Mouse (Mus musculus): ENCODE measurements around the gene Fgf7.
A peak's percentile ranks its signal among the peaks of the same experiment; 100 is the strongest.

The Fgf7 gene

GRCm38 (mm10) chr2:126034379-126035005, at the start of gene Fgf7:
Gene Fgf7, plus strand, starts transcription at chr2:126034658.
- no peak for DNase-seq (ENCODE audit: low read depth, low spot score)

- no peak for DNase-seq (ENCODE audit: low read depth, low spot score)
These were observed 32.2 kb upstream of the Fgf7 start for GRCm38 (mm10) chr2:126002291-126002690.

- peak; percentile 58 for DNase-seq (ENCODE audit: low read depth, low spot score)
These were observed 28.4 kb upstream of the Fgf7 start for GRCm38 (mm10) chr2:126006088-126006487.

- no peak for DNase-seq (ENCODE audit: low read depth, low spot score)
These were observed 27.7 kb upstream of the Fgf7 start for GRCm38 (mm10) chr2:126006742-126007141.

DNA sequence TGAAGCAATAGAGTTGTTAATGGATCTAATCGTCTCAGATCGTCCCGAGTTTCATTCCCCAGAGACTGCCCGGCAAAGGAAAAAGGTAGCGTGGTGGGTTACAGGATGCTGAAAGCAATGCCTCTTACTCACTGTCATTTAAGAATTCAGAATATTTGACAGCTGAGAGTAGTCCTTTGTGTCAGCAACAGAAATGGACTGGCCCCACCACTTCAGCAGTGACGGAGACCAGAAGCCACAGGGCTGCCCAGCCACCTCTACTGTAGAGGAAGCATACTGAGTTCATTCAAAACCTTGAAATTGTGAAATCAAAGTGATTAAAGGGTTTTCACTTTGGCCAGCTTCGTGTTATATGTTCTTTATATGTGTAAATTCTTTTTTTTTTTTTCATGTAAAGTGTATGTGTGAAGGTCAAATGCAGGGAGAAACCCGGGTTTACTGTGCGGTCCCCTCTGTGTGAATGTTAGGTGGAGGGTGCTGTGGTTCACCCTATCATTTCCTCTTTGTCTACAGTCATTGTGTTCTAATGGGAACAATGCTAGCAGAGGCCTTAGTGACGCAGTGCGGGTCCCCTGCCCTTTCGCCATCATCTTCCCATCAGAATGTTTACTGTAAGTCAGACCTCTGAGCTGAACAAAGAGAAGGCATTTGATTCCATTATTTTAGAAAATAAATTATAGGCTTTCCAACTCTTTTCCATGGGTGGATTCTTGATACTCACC, 19.3 kb upstream of the Fgf7 start:
- DNase-seq (ENCODE audit: low read depth, low spot score): no peak

DNA sequence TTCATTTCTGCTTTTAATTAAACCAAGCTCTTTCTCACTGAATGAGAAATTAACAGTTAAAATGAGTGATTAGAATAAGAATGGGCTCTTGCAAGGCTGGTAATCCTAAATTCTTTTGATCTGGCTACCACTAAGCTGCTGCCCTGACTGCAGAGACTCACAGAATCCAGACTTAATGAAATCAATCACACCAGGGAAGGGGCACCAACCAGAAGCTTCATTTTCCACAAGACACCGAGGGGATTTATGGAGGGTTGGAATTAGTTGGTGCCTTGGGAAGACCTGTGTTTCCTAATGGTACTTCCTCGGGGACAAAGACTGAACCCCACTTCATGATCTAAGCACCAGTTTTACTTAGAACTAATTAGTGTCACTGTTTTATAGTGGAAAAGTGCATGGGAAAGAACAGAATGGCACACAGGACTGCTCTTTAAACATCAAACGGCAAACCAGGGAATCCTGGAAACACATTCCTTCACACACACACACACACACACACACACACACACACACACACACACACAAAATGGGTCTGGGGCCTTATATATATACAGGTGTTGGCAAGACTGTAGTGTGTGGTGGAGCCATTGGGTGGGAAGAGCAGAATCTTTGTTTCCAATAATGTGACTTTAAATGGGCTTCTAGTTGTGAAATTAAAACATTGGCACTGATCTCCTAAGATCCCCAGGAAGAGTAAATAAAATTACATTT, 18.5 kb upstream of the Fgf7 start:
- no peak for DNase-seq (ENCODE audit: low read depth, low spot score)

- DNase-seq (ENCODE audit: low read depth, low spot score): no peak
These were observed 3.1 kb upstream of the Fgf7 start for GRCm38 (mm10) chr2:126031186-126031900.

GRCm38 (mm10) chr2:126033114-126033972, 1.1 kb upstream of the Fgf7 start:
- DNase-seq (ENCODE audit: low read depth, low spot score): peak; percentile 9

DNA sequence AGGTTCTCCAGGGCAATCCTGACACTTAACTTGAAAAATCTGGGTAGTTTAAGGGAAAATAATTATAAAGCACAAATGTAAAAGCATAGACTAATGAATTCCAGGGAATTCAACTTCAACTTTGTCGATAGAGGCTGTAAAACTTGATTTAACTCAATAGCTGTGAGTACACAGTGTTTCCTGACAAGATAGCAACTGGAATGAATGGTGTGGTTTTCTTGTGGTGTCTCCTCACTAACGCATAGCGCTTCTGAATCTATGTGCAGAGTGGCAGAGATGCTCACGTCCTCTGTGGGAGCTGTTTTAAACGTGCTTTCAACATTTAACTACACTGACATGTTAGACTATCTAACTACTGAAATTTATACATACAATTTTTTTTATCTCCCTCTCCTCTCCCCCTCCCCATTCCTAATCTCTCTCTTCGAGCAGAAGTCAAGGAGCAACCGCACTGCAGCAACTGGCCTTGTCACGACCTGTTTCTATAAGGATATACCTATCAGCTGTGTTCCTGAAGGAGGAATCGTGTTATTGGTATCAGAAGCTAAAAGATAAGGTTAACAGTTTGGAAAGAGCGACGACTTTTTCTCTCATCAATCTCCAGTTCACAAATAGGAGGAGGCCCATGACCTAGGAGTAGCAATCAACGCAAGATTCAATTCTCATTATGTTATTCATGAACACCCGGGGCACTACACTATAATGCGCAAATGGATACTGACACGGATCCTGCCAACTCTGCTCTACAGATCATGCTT, 734 bp downstream of the Fgf7 start:
- DNase-seq (ENCODE audit: low read depth, low spot score): no peak

GRCm38 (mm10) chr2:126036121-126036520, 1.7 kb downstream of the Fgf7 start:
- DNase-seq (ENCODE audit: low read depth, low spot score): no peak

GRCm38 (mm10) chr2:126038221-126039000, 4.0 kb downstream of the Fgf7 start:
- DNase-seq (ENCODE audit: low read depth, low spot score): no peak

DNA sequence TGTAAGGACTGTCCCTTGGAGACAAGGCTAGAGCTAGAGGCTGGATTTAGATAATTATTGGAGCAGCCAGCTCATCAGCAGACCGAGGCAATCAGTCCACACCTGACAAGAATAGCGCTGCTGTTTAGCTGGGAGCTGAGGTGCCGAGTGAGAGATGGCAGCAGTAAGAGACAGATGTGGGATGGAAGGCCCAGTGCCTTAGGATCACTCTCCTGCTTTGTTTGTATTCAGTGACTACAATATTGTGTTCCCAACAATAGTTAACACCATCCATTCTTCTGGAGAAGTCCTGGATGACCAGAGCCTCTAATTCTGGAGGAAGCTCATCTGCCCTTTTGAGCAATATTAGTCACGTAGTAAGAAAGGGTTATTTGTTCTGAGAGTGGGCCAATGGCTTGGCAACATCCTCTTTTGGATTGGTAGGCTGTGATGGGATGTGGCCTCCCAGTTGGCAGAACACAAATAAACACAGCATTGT, 5.0 kb downstream of the Fgf7 start:
- no peak for DNase-seq (ENCODE audit: low read depth, low spot score)

- no peak for DNase-seq (ENCODE audit: low read depth, low spot score)
These were observed 6.2 kb downstream of the Fgf7 start for GRCm38 (mm10) chr2:126040651-126041050.

DNA sequence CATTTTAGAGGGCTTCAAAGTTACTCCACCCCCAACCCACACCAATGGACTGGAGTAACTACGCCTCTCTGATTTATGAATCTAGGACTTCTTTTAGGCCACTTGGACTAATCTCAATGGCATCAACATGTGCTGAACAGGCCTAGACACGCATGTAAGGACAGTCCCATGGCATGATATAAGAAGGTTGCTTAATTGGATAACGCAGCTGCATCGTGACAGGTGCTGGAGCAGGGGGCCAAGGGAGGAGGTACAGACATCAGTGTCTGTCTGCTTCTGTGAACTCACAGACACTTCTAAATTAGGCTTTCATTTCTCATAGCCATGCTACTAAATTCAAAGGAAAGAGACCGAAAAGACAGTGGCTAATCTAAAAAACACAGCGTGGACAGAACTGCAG, 6.8 kb downstream of the Fgf7 start:
- no peak for DNase-seq (ENCODE audit: low read depth, low spot score)

- no peak for DNase-seq (ENCODE audit: low read depth, low spot score)
These were observed 8.2 kb downstream of the Fgf7 start for GRCm38 (mm10) chr2:126042674-126043073.

GRCm38 (mm10) chr2:126045621-126046020, 11.2 kb downstream of the Fgf7 start:
- DNase-seq (ENCODE audit: low read depth, low spot score): no peak

DNA sequence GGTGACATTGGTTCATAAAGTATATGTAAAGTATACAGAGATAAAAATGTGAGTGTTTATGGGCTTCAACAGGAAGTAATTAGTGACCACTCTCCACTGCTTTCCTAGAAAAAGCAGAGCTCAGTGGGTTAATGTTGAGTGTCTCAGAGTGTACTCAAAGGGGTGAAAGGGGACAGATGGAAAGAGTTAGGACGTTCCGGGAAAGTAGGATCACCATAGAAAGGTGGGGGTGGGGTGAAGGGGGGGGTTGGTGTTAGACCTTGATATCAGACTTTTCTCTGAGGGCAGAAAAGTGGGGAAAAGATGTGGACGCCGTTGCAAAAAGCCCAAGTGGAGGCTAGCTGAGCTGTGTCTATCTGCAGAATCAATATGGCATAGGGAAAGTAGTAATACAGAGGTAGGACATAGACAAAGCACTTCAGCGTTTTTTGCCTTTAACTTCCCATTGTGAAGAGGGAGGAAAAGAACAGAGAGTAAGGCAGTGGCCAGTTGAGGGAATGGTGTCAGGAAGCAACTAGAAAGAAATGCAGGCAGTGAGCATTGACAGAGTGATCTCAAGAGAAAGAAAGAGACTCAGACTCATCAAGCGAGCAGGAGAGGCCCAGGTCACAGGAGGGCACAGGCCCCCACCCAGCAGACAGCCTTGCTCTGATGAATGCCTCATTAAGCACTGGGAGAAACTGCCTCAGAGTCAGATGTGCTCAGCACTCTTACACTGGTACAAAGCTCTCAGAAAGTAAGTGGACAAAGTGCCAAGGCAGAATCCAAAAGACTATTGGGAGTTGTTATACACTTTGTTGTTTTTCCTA, 18.5 kb downstream of the Fgf7 start:
- no peak for DNase-seq (ENCODE audit: low read depth, low spot score)

DNA sequence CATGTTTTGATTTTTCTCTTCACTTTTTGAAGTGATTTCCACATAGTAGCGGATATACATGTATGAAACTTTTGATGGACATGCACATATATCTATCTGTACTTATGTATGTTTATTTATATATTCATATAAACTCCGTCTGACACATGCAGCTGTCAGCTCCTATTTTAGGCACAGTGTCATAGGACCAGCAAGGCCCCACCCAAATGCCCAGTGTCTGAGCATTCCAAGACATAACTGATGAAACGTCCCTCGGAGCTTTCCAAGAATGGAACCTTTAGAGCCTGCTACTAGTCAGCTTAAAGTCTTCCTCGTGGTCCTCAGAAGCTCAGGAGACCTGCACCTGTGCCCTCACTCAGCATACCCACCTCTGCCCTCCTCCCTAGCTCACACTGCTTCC, 19.2 kb downstream of the Fgf7 start:
- DNase-seq (ENCODE audit: low read depth, low spot score): no peak

DNA sequence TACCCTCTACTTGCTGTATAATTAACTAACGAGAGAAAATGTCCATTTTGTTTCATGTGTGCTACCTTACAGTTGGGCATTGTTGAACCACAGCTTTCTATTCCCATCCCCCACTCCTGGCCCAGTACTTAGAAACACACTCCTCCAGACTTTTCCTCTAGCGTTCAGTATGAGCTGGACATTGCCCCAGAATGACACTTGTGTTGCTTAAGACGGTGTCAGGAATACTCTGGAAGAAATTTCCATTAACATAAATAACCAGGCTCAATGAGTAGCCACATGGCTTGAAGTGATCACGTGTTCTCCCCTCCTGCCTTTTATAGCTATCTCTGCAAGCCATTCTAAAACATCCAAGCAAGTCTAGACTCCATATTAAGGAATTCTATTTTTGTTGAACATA, 26.1 kb downstream of the Fgf7 start:
- no peak for DNase-seq (ENCODE audit: low read depth, low spot score)

All from CD4-positive, CD25-positive, alpha-beta regulatory T cell, adult 2 months (primary cell).